Mouse (Mus musculus): ENCODE results near the gene Pim3.
"Not testable (repeated sequence)": the region's sequence is repeated elsewhere in the genome, so short reads cannot be mapped to it uniquely, and the experiment has no call there.

The Pim3 gene

DNA sequence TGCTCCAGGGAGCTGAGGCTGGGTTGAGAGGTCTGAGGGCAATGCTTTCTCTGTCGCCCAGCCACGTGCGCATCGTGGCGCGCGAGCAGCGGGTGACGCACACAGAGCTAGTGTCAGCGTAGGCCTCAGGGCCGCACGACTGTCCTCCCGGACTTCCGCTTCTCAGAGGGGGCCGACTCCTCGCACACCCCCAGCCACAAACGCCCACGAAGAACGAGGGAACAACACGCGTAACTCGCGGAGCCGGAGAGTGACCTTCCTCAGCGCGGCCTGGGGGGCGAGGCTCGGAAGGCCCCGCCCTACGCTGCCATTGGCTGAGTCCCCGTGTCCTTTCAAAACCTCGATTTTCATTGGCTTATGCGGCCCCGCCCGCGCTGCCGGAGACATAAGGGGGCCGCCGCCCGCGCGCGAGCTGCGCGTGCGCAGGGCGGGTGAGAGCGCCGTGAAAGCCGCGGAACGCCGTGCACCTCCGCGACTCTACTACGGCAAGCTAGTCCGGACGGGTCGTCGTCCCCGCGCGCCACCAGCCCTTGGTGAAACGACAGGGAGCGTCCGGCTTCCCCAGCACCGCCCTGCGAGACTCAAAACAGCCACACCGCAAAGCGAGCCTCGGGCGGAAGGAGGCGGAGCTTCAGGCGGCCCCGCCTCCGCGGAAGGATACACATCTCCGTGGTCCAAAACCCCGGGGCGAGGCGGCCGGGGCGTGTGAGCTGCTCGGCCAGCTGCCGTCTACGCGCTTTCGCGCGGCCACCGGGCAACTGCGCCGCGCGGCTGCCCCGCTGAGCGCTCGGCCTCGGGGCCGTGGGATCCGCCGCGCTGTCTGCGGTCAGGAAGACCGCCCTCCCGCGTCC lies at the start of gene Pim3:
Gene Pim3, plus strand, starts transcription at position 415 of the 851 bp plus-strand sequence.
- peak; percentile 96 to 97 for DNase-seq (ENCODE audit: low spot score in 2 of 2)

DNA sequence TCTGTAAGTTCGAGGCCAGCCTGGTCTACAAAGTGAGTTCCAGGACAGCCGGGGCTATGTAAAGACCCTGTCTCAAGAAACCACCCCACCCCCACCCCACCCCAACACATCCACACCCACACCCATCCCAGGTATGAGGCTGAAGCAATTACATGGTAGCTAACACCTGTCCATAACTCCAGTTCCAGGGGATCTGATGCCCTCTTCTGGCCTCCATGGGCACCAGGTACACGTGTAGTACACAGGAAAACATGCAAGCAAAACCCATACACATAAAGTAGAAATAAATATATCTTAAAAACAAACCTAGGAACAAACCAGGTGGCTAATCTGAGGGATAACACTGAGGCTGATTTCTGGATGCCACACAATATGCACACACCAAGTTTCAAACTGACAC lies 48.7 kb upstream of the Pim3 start:
- no peak for DNase-seq (ENCODE audit: low spot score in 2 of 2)

GRCm38 (mm10) chr15:88813873-88814272 lies 48.1 kb upstream of the Pim3 start:
- DNase-seq (ENCODE audit: low spot score in 2 of 2): not testable (repeated sequence)

DNA sequence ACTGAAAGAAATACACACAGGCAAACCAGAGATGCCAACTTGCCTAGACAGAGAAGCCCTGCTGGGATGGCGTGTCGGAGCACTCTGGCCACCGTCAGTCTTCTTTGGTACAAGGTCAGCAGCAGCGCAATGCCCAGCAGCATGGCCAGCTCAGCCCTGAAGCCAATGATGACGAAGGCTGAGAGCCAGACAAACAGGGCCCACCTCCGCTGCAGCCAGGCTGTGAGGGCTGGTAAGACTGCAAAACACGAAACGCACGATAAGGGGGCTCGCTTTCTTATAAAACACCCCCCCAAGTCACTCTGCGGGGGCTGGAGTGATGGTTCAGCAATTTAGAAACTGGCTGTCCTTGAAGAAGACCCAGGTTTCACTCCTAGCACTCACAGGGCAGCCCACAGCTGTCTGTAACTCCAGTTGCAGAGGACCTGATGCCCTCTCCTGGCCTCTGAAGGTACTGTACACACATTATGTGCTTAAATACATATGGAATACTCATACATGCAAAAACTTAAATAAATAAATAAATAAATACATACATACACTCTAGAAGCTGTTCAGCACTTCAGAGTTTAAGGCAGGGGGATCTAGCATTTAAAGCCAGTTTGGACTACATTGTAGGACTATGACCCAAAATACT lies 47.5 kb upstream of the Pim3 start:
- no peak for DNase-seq (ENCODE audit: low spot score in 2 of 2)

DNA sequence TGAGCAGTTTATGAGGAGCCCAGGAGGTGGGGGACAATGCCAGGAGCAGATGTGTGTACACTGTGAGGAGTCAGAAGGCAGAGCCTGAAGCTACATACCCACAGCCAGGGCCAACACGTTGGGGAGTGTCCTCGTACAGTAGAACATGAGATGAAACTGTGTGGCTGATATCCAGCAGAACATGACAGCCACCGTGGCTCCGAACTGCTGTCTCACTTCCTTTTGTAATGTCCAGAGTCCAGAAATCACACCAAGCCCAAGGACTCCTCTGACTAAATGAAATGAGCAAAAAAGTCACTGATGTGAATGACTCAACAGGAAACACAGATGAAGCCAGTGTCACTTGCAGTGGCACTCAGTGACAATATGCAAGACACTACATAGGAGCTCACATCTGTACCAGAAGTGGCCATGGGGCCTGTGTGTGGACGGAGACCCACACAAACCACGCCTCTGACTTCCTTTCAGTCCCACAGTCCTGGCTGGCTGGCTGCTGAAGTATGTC lies 46.7 kb upstream of the Pim3 start:
- no peak for DNase-seq (ENCODE audit: low spot score in 2 of 2)

GRCm38 (mm10) chr15:88819026-88819905 lies 42.7 kb upstream of the Pim3 start, which contains the start of the genes Alg12 and Creld2:
Alg12 (minus strand) TSS chr15:88819318.
Creld2 (plus strand) TSS chr15:88819646.
- peak; percentile 100 for DNase-seq (ENCODE audit: low spot score in 2 of 2)

DNA sequence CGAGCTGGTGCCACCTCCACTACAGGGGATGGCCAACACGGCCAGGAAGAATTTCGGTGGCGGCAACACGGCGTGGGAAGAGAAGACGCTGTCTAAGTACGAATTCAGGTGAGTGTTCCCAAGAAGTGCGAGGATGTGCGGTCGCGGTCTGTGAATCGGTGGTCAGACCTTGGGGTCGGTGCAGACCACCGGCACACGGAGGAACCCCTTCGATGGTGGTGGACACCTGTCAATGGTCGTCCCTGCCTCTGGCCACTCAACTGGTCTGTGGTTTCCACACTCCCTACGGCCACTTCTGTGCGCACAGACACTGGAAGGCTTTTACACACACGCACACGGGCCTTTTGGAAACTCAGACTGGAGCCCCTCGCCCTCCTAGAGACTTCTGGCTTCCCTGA lies 42.1 kb upstream of the Pim3 start:
- DNase-seq (ENCODE audit: low spot score in 2 of 2): no peak

- DNase-seq (ENCODE audit: low spot score in 2 of 2): no peak
Observed at GRCm38 (mm10) chr15:88821403-88821802, 40.6 kb upstream of the Pim3 start.

GRCm38 (mm10) chr15:88822513-88822912 lies 39.5 kb upstream of the Pim3 start:
- DNase-seq (ENCODE audit: low spot score in 2 of 2): no peak

DNA sequence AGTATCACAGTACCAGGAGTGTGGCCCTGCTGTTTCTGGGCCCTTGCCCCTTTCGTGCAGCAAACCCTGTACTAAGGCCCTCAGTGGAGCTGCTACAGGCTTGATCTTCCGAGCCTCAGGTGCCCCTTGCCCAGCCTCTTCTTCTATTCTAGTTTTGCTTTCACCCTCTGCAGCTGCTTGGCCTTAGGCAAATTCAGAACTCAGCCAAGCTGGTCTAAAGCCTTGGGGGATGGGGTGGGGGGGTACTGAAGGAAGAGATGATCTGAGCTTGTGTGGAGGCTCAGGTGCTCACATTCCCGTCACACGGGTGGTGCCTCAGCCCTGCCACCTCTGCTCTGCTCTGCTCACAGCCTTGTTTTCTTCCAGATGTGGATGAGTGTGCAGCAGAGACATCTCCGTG lies 38.6 kb upstream of the Pim3 start:
- no peak for DNase-seq (ENCODE audit: low spot score in 2 of 2)

DNA sequence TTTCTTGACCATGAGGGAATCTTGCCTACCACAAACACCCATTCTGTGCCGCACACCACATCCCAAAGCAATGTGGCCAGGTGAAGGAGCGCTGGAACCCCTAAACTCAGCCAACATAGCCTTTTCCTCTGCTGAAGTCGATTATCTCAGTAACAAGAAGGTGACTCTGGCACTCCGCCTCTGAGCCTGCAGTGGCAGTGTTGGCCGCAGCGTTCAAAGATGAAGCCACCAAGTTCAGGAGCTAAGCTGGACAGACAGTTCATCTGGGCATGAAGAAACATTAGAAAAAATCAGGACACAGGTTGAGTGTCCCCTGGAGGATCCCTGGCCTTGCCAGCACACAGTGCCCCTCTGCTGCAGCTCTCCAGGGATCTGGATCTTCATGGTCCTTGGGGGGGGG lies 34.5 kb upstream of the Pim3 start:
- no peak for DNase-seq (ENCODE audit: low spot score in 2 of 2)

GRCm38 (mm10) chr15:88827991-88828799 lies 33.8 kb upstream of the Pim3 start:
- DNase-seq (ENCODE audit: low spot score in 2 of 2): peak in 1 of 2 experiments; percentile 52

GRCm38 (mm10) chr15:88828800-88829705 lies 32.9 kb upstream of the Pim3 start:
- DNase-seq (ENCODE audit: low spot score in 2 of 2): peak; percentile 58 to 84

GRCm38 (mm10) chr15:88829791-88830440 lies 32.1 kb upstream of the Pim3 start:
- DNase-seq (ENCODE audit: low spot score in 2 of 2): no peak

DNA sequence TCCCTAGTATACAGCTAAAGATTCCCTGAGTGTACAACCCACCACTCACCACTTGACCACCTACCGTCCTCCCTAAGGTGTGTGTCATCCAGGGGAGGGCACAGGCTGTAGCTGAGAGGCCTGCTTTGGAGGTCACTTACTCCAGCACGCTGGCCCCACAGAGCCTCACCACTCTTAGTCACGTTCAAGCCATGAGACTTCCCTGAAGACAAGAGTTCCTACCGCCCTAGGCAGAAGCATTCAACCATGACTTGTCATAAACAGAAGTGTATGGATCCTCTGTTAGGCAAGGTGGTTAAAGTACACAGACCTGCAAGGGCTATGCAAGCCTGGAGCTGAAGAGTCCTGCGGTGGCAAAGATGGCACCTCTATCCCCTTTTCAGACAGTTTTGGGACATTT lies 31.3 kb upstream of the Pim3 start:
- DNase-seq (ENCODE audit: low spot score in 2 of 2): no peak

- DNase-seq (ENCODE audit: low spot score in 2 of 2): no peak
Observed at GRCm38 (mm10) chr15:88831482-88831881, 30.5 kb upstream of the Pim3 start.

DNA sequence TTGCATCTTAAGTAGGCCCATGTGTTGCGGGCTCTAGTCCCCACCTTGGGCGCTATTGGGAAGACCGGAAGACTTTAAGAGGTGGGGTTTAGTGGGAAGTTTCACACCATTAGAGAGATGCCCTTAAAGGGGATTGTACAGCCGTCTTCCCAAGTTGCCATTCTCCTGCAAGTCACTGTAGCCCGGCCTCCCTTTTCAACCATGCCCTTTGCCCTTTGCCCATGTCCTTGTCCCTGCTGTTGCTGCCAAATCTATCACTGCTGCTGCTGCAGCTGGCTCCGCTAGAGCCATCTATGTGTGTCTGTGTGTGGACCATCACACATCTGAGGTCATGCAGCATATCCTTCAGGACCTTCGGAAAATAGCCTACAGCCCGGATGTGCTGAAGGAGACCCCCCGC lies 29.4 kb upstream of the Pim3 start:
- no peak for DNase-seq (ENCODE audit: low spot score in 2 of 2)

DNA sequence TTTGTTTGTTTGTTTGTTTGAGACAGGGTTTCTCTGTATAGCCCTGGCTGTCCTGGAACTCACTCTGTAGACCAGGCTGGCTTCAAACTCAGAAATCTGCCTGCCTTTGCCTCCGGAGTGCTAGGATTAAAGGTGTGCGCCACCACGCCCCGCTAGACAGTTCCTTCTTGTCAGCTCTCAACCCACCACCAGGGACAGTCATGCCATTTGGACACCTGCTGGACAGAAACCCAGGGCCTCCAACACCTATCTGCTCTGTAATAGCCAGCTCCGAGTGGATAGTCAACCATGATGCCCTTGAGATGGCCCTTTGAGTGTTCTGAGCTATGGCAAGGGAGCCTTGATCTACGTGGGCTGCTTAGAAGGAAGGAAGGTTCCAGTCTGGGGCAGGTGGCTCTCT lies 26.0 kb upstream of the Pim3 start:
- DNase-seq (ENCODE audit: low spot score in 2 of 2): no peak

DNA sequence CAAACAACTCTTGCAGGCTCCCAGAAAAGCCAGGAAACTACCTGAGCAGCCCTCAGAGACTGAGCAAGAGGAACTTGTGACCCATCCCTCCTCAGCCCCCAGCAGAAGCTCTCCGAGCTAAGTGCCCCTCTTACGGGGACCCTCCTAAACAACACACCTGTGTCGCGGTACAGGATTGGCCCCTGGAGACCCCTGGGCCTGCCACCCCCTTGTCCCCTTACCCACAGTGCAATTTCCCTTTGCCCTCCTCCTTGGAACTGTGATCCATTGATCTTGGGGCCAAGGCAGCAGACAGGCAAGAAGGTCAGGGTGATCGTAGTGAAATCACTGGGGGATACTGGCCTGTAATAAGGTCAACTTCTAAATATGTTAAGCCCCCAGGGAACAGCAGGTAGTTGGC lies 25.4 kb upstream of the Pim3 start:
- DNase-seq (ENCODE audit: low spot score in 2 of 2): no peak

Data from frontal cortex, postnatal 10 days (tissue).